Mouse (Mus musculus) brain, adult 2 months (tissue): ENCODE results near the gene Phactr3.

Source experiments
- DNase-seq: peaks from one replicate; pipeline ENCODE4 v3.0.0; 2011; ENCODE audit warnings: low read depth, low spot score

Phactr3 gene

GRCm38 (mm10) chr2:178193445-178193844, 74.7 kb downstream of the Phactr3 start:
- DNase-seq, result peak; percentile 92

DNA sequence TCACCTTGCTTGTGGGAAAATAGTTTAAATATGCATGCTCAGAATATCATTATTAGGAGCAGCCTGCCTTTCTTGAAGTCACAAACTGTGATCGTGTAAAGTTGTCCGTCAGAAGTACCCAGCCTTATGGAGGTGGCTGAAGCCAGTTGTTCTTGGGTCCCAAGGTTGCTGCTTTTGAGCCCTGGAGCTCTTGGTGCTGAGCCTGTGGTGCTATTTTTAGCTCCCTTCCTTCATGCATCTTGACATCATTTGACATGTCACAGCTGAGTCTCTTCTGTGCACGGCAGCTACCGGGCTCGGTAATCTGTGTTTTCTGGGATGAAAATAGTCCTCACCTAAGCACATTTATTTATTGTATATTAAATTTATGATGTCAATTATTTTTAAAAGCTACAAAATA, 76.1 kb downstream of the Phactr3 start:
- DNase-seq, result peak; percentile 67

GRCm38 (mm10) chr2:178196038-178196437, 77.3 kb downstream of the Phactr3 start:
- DNase-seq, result peak; percentile 55

DNA sequence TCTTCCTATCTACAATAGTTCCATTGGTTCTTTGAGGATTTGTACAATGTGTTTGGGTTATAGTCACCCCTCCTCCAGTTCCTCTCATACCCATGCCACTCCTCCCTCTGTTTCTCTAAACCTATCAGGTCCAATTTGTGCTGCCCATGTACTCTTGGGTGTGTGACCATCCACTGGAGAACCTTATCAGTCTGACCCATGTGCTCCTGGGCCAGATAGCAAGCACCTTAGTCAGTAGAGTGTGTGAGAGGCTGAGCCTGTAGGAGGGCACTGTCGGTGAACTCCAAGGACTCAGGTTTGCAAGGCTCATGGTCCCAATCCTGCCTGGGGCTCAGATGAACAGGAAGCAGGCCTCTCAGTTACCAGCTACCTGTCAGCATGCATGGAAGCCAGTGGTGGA, 78.8 kb downstream of the Phactr3 start:
- DNase-seq, result no peak

DNA sequence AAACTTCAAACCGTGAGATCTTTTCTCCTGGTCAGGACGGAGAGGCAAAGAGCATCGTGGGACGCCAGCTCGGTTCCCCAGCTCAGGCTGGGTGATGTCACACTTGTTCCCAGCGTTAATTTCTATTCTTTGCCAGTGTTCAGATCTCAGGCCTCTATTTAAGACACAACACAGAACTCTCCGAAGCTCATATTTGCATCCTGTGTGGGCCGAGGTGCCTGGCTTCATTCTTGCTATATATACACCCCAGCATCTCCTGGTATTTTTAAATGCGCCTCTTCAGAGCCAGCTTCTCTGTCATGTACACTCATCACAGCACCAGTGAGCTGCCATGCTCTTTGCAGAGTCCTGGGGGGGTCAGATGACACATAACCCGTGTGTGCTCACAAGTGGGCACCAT, 85.7 kb downstream of the Phactr3 start:
- DNase-seq, result peak; percentile 92

GRCm38 (mm10) chr2:178208186-178208600, 89.4 kb downstream of the Phactr3 start:
- DNase-seq, result peak; percentile 83

GRCm38 (mm10) chr2:178213826-178214225, 95.1 kb downstream of the Phactr3 start:
- no peak for DNase-seq

DNA sequence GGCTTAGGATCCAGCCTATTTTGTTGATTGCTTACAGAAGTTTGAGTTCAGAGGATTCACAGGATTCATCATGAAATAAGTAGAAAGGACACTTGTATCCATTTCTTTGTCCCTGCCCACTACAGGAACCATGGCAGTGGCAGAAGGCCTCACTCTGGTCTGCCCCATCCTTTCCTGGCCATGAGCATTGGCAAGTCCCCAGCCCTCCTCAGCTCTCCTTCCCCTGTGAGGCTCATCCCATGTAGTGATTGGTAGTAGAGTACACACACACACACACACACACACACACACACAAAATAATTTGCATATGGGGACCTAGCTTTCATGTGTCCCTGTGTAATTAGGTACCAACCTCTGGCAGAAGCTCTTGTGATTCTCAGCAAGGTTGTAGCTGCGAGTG, 95.8 kb downstream of the Phactr3 start:
- DNase-seq, result no peak

GRCm38 (mm10) chr2:178218461-178218860, 99.7 kb downstream of the Phactr3 start:
- DNase-seq, result peak; percentile 46

DNA sequence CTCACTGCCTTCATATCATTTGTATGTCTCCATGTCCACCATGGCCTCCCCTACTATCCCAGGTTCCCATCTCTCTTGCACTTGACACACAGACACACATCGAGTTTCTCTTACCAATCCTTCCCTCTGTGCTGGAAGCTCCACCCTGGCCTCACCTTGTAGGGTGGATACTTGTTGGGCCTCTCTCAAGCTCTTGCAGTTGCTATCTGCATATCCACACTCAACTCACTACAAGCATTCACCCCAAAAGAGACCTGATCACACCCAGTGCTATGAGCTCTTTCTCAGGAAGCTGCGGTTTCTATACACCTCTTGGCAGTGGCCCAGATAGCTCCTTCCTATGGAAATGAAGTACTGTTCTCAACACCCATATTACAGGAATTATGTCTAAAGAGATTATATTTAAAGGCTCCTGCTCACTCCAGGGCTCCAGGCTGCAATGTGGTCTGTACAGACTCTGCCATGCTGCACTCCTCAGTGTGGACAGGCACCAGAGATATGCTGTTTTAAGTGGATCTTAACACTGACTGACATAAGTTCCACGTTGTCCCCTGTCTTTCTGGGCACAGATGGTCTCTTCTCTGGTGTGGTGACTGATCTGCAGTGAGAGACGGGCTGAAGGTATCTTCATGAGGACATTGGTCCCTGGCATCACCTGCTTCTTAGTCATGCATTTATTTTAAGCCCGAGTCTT, 100.8 kb downstream of the Phactr3 start:
- peak; percentile 89 for DNase-seq

GRCm38 (mm10) chr2:178220148-178220717, 101.5 kb downstream of the Phactr3 start:
- no peak for DNase-seq

GRCm38 (mm10) chr2:178221003-178221402, 102.2 kb downstream of the Phactr3 start:
- no peak for DNase-seq

DNA sequence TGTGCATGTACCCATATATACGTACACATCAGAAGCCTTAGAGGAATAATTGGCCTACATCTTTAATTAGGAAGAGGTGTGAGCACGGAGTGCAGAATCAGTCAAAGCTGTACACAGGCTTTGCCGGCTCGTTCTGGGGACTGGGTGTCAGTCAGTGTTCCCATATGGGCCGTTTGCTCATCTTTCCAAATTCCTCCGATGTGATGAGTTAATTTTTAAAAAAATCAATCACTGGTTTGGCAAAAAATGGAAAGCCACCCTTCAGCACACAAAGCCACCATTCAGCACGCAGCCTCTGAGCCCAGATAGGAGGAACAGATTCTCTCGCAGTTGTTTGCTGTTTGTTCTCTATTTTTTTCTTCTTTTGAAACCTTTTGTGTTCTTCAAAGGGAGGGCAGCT, 110.5 kb downstream of the Phactr3 start:
- peak; percentile 65 for DNase-seq

- no peak for DNase-seq
Observed at GRCm38 (mm10) chr2:178233487-178233886, 114.7 kb downstream of the Phactr3 start.

GRCm38 (mm10) chr2:178237056-178237455, 118.3 kb downstream of the Phactr3 start:
- peak; percentile 89 for DNase-seq

DNA sequence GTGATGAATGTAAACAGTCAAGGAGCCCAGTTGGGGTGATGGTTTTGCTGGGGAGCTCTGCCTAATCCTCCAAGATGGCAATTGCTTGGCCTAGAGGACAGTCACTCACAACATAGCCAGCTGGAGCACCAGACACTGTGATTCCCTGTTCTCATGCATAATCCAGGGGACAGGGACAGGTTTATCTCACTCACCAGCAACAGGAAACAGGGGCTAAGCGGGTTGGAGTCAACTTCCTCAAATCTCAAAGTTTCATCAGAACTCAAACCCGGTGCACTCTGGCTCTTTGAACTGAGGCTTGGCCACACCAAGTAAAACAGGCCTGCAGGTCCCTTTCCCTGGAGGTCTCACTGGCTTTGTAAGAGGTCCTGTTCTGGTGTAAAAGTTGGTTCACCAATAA, 119.7 kb downstream of the Phactr3 start:
- DNase-seq, result no peak

DNA sequence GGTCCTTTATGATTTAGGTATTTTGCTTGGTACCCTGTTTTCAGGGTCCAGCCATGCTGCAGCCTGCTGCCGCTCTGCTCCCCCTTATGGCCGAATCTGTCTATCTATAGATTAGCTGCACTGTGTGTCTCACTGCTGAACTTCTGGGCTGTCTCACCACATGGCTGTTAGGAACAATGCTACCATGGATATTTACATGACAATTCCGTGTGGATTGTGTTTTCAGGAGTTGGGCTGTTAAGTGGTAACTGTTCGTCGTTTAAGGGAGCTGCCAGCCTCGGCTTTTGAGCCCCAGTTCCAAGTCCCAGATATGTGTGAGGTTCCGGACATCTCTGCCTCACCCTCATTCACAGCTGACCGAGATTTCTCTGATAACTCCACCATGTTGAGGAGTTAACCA, 122.1 kb downstream of the Phactr3 start:
- no peak for DNase-seq

GRCm38 (mm10) chr2:178241374-178241773, 122.6 kb downstream of the Phactr3 start:
- peak; percentile 78 for DNase-seq

GRCm38 (mm10) chr2:178242996-178243395, 124.2 kb downstream of the Phactr3 start:
- peak; percentile 76 for DNase-seq

GRCm38 (mm10) chr2:178244866-178245265, 126.1 kb downstream of the Phactr3 start:
- DNase-seq, result peak; percentile 78

DNA sequence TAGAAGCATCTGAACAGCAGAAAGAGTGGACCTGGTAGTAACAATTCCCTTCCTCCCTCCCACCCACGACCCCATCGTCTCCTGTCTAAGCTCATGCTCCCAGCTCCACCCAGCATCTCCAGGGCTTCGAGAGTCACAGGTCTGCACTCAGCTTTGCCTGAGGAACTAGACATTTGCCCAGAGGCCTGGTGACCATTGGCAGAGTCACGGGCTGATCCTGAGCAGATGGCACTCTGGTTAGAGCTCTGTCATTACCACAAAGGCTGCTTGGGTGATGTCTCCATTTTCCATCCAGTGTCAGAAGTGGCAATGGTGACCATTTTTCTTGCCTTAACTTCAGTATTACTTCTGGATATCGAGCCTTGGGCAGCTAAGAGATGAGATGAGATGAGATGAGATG, 127.1 kb downstream of the Phactr3 start:
- peak; percentile 93 for DNase-seq

DNA sequence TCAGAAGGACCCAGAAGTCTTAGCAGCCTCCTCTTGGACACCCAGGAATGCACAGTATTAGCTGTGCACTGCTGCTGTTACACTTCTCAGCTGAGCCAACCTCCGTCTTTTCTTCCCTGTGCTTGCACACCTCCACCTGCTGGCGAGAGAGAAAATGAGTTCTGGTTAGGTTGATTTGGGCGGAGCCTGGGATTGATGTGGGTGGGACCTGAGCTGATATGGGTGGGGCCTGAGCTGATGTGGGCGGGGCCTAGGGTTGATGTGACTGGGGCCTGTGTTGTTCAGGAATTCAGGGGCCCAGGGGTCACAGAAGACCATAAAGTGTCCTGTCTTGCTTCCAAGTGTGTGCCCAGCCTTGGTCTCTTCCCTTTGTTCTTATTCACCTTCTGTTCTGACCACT, 128.0 kb downstream of the Phactr3 start:
- DNase-seq, result peak; percentile 69

DNA sequence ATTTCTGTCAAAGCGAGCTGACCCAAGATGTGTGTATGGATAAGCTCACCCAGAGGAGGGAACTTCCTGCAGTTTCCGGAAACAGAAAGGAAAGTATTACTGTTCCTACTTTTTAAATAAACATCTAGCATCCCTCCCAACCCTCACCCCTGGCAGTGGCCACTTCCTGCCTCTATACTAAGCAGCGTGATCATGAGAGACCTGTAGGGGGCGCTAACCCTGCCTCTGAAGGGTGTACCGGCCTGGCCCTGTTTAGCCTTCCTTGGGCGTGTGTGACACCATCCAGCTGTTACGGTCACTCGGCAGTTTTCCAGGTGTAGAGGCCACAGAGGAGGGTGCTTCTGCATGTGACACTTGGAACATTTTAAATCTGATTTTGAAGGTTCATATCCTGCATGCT, 128.5 kb downstream of the Phactr3 start:
- no peak for DNase-seq
